Mouse (Mus musculus): Measurements from ENCODE around the gene Rbbp7. TPM values are rescaled to one million over a fixed set of nuclear protein-coding genes. Genes with fewer than 3 reads are reported as not detected.

The Rbbp7 gene
- 447 and 497 TPM in 2 replicates for polyA plus RNA-seq (2015; fragmentation: Nextera tagmentation; extraction: Ambion mirVana)

GRCm38 (mm10) chrX:162760115-162760942 is at the start of gene Rbbp7:
Gene Rbbp7, plus strand, starts transcription at chrX:162760402.
- ATAC-seq (replicated peaks; ENCODE audit: extremely low read depth, insufficient read depth, low FRiP score), result peak; percentile 95
- Histone ChIP-seq H3K36me3 (ENCODE audit: control insufficient read depth, insufficient read depth) (no peaks in the 10 kb centered on the region), H3K27ac (ENCODE audit: low read length) (peak within 1 kb of the TSS; percentile 95), H3K9me3 (replicated peaks; ENCODE audit: control insufficient read depth, low read length) (no peaks in the 10 kb centered on the region), H3K9ac (ENCODE audit: low read length) (peak within 1 kb of the TSS; percentile 88), H3K4me3 (ENCODE audit: low read length) (peak within 1 kb of the TSS; percentile 71), H3K4me1 (ENCODE audit: control insufficient read depth, insufficient read depth, low read length) (peaks cover 5% of the 10 kb centered on the region), H3K4me2 (ENCODE audit: low read depth, low read length) (peak within 1 kb of the TSS; percentile 61), H3K27me3 (ENCODE audit: control insufficient read depth, insufficient read depth, low read length) (no peaks in the 10 kb centered on the region)
- WGBS, result 12% methylated on average over 45 of the region's 100 CpGs

GRCm38 (mm10) chrX:162717837-162718236 is 42.4 kb upstream of the Rbbp7 start:
- WGBS, result 24% methylated on average over 5 of the region's 5 CpGs
- H3K4me2 ChIP-seq (ENCODE audit: low read depth, low read length), result no peak overlapping the region
- no peaks in the 10 kb centered on the region for H3K4me1 ChIP-seq (ENCODE audit: control insufficient read depth, insufficient read depth, low read length)
- no peaks in the 10 kb centered on the region for H3K27me3 ChIP-seq (ENCODE audit: control insufficient read depth, insufficient read depth, low read length)
- H3K9me3 ChIP-seq (replicated peaks; ENCODE audit: control insufficient read depth, low read length), result no peaks in the 10 kb centered on the region
- no peaks in the 10 kb centered on the region for H3K36me3 ChIP-seq (ENCODE audit: control insufficient read depth, insufficient read depth)
- H3K4me3 ChIP-seq (ENCODE audit: low read length), result no peak overlapping the region
- no peak overlapping the region for H3K27ac ChIP-seq (ENCODE audit: low read length)
- no peak overlapping the region for H3K9ac ChIP-seq (ENCODE audit: low read length)
- no peak for ATAC-seq (replicated peaks; ENCODE audit: extremely low read depth, insufficient read depth, low FRiP score)

- no peak overlapping the region for H3K4me2 ChIP-seq (ENCODE audit: low read depth, low read length)
- H3K27me3 ChIP-seq (ENCODE audit: control insufficient read depth, insufficient read depth, low read length), result no peaks in the 10 kb centered on the region
- H3K9me3 ChIP-seq (replicated peaks; ENCODE audit: control insufficient read depth, low read length), result no peaks in the 10 kb centered on the region
- no peak overlapping the region for H3K27ac ChIP-seq (ENCODE audit: low read length)
- WGBS, result 48% methylated on average over 2 of the region's 2 CpGs
- no peak overlapping the region for H3K9ac ChIP-seq (ENCODE audit: low read length)
- no peak overlapping the region for H3K4me3 ChIP-seq (ENCODE audit: low read length)
- H3K36me3 ChIP-seq (ENCODE audit: control insufficient read depth, insufficient read depth), result no peaks in the 10 kb centered on the region
- ATAC-seq (replicated peaks; ENCODE audit: extremely low read depth, insufficient read depth, low FRiP score), result no peak
- no peaks in the 10 kb centered on the region for H3K4me1 ChIP-seq (ENCODE audit: control insufficient read depth, insufficient read depth, low read length)
Observed at GRCm38 (mm10) chrX:162719615-162720014, 40.6 kb upstream of the Rbbp7 start.

GRCm38 (mm10) chrX:162727367-162727777 is 32.8 kb upstream of the Rbbp7 start:
- H3K4me3 ChIP-seq (ENCODE audit: low read length), result no peak overlapping the region
- H3K9ac ChIP-seq (ENCODE audit: low read length), result no peak overlapping the region
- H3K4me2 ChIP-seq (ENCODE audit: low read depth, low read length), result peak overlapping the region; percentile 31; the same call in 1 of the 2 replicates
- no peaks in the 10 kb centered on the region for H3K36me3 ChIP-seq (ENCODE audit: control insufficient read depth, insufficient read depth)
- peaks cover 4% of the 10 kb centered on the region; the same call in 1 of the 2 replicates for H3K4me1 ChIP-seq (ENCODE audit: control insufficient read depth, insufficient read depth, low read length)
- no peak for ATAC-seq (replicated peaks; ENCODE audit: extremely low read depth, insufficient read depth, low FRiP score)
- 29% methylated on average over 13 of the region's 13 CpGs for WGBS
- no peaks in the 10 kb centered on the region for H3K27me3 ChIP-seq (ENCODE audit: control insufficient read depth, insufficient read depth, low read length)
- H3K9me3 ChIP-seq (replicated peaks; ENCODE audit: control insufficient read depth, low read length), result no peaks in the 10 kb centered on the region
- H3K27ac ChIP-seq (ENCODE audit: low read length), result no peak overlapping the region

GRCm38 (mm10) chrX:162727795-162728194 is 32.4 kb upstream of the Rbbp7 start:
- Histone ChIP-seq H3K9ac (ENCODE audit: low read length) (no peak overlapping the region), H3K4me2 (ENCODE audit: low read depth, low read length) (no peak overlapping the region), H3K4me1 (ENCODE audit: control insufficient read depth, insufficient read depth, low read length) (peaks cover 4% of the 10 kb centered on the region; the same call in 1 of the 2 replicates), H3K27me3 (ENCODE audit: control insufficient read depth, insufficient read depth, low read length) (no peaks in the 10 kb centered on the region), H3K27ac (ENCODE audit: low read length) (no peak overlapping the region), H3K9me3 (replicated peaks; ENCODE audit: control insufficient read depth, low read length) (no peaks in the 10 kb centered on the region), H3K4me3 (ENCODE audit: low read length) (no peak overlapping the region), H3K36me3 (ENCODE audit: control insufficient read depth, insufficient read depth) (no peaks in the 10 kb centered on the region)
- WGBS, result 45% methylated on average over 9 of the region's 9 CpGs
- ATAC-seq (replicated peaks; ENCODE audit: extremely low read depth, insufficient read depth, low FRiP score), result no peak

- no peak overlapping the region for H3K4me3 ChIP-seq (ENCODE audit: low read length)
- H3K36me3 ChIP-seq (ENCODE audit: control insufficient read depth, insufficient read depth), result no peaks in the 10 kb centered on the region
- H3K9me3 ChIP-seq (replicated peaks; ENCODE audit: control insufficient read depth, low read length), result no peaks in the 10 kb centered on the region
- ATAC-seq (replicated peaks; ENCODE audit: extremely low read depth, insufficient read depth, low FRiP score), result no peak
- no peak overlapping the region for H3K4me2 ChIP-seq (ENCODE audit: low read depth, low read length)
- H3K9ac ChIP-seq (ENCODE audit: low read length), result no peak overlapping the region
- H3K27me3 ChIP-seq (ENCODE audit: control insufficient read depth, insufficient read depth, low read length), result no peaks in the 10 kb centered on the region
- 37% methylated on average over 7 of the region's 7 CpGs for WGBS
- peaks cover 4% of the 10 kb centered on the region; the same call in 1 of the 2 replicates for H3K4me1 ChIP-seq (ENCODE audit: control insufficient read depth, insufficient read depth, low read length)
- H3K27ac ChIP-seq (ENCODE audit: low read length), result no peak overlapping the region
Observed at GRCm38 (mm10) chrX:162728228-162728627, 32.0 kb upstream of the Rbbp7 start.

- 76% methylated on average over 4 of the region's 4 CpGs for WGBS
- Histone ChIP-seq H3K4me1 (ENCODE audit: control insufficient read depth, insufficient read depth, low read length) (peaks cover 4% of the 10 kb centered on the region; the same call in 1 of the 2 replicates), H3K36me3 (ENCODE audit: control insufficient read depth, insufficient read depth) (no peaks in the 10 kb centered on the region), H3K27me3 (ENCODE audit: control insufficient read depth, insufficient read depth, low read length) (no peaks in the 10 kb centered on the region), H3K9me3 (replicated peaks; ENCODE audit: control insufficient read depth, low read length) (no peaks in the 10 kb centered on the region), H3K4me2 (ENCODE audit: low read depth, low read length) (no peak overlapping the region), H3K9ac (ENCODE audit: low read length) (no peak overlapping the region), H3K4me3 (ENCODE audit: low read length) (no peak overlapping the region), H3K27ac (ENCODE audit: low read length) (no peak overlapping the region)
- no peak for ATAC-seq (replicated peaks; ENCODE audit: extremely low read depth, insufficient read depth, low FRiP score)
Observed at GRCm38 (mm10) chrX:162730031-162730430, 30.2 kb upstream of the Rbbp7 start.

GRCm38 (mm10) chrX:162734997-162735929 is 24.9 kb upstream of the Rbbp7 start:
- WGBS, result 17% methylated on average over 25 of the region's 25 CpGs
- peak; percentile 79 for ATAC-seq (replicated peaks; ENCODE audit: extremely low read depth, insufficient read depth, low FRiP score)
- peak overlapping the region; percentile 89 for H3K27ac ChIP-seq (ENCODE audit: low read length)
- H3K9ac ChIP-seq (ENCODE audit: low read length), result peak overlapping the region; percentile 57
- H3K36me3 ChIP-seq (ENCODE audit: control insufficient read depth, insufficient read depth), result no peaks in the 10 kb centered on the region
- no peaks in the 10 kb centered on the region for H3K27me3 ChIP-seq (ENCODE audit: control insufficient read depth, insufficient read depth, low read length)
- H3K4me2 ChIP-seq (ENCODE audit: low read depth, low read length), result peak overlapping the region; percentile 70
- no peaks in the 10 kb centered on the region for H3K4me1 ChIP-seq (ENCODE audit: control insufficient read depth, insufficient read depth, low read length)
- H3K9me3 ChIP-seq (replicated peaks; ENCODE audit: control insufficient read depth, low read length), result no peaks in the 10 kb centered on the region
- peak overlapping the region; percentile 51 for H3K4me3 ChIP-seq (ENCODE audit: low read length)

Data from heart, embryonic 16.5 days (tissue).